Mouse (Mus musculus): ENCODE results near the gene Ankmy1. TPM values are rescaled to one million over a fixed set of nuclear protein-coding genes. Genes with fewer than 3 reads are reported as not detected.

Gene Ankmy1
- polyA plus RNA-seq (2015; fragmentation: Nextera tagmentation; extraction: Ambion mirVana): 0.56 and 0.61 TPM in 2 replicates

- peak; percentile 6; the same call in 1 of the 2 replicates for ATAC-seq (ENCODE audit: low FRiP score, low read depth)
- no peak within 1 kb of the TSS for H3K27ac ChIP-seq (replicated peaks)
- H3K4me1 ChIP-seq (replicated peaks): peaks cover 17% of the 10 kb centered on the region
- H3K9me3 ChIP-seq: no peaks in the 10 kb centered on the region
- 2% methylated on average over 15 of the region's 15 CpGs for WGBS
- H3K9ac ChIP-seq: no peak within 1 kb of the TSS; the same call in 1 of the 2 replicates
- H3K36me3 ChIP-seq: no peaks in the 10 kb centered on the region
- H3K27me3 ChIP-seq: peaks cover 10% of the 10 kb centered on the region; the same call in 1 of the 2 replicates
- peak within 1 kb of the TSS; percentile 49 for H3K4me2 ChIP-seq
- peak within 1 kb of the TSS; percentile 16 for H3K4me3 ChIP-seq
Measured at GRCm38 (mm10) chr1:92902786-92903185, at the start of gene Ankmy1. Ankmy1 (minus strand) TSS chr1:92902906.

DNA sequence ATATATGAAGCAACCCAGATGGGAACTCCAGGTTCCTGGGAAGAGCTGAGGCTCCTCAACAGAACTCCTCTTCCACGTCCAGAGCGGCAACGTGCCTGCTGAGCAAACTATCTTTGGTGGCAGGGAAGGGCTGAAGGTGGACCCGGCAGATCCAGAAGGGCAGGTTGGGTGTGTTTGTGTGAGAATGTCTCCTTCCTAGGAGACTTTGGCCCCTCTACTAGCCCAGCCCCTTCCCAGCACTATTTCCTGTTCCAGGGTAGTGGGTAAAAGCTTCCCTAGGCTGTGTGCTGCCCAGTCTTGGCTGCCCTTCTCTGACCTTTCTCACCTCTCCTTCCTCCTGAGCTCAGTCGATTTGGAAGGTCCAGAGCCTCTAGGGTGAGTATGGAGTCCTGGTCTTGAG is 47.9 kb upstream of the Ankmy1 start, which contains the start of gene Gpr35:
Gene Gpr35 (plus strand): TSS at position 259 of the 400 bp plus-strand sequence.
- Histone ChIP-seq H3K36me3 (peaks cover 29% of the 10 kb centered on the region), H3K9ac (no peak within 1 kb of the TSS), H3K9me3 (no peaks in the 10 kb centered on the region), H3K4me3 (no peak within 1 kb of the TSS), H3K27me3 (no peaks in the 10 kb centered on the region), H3K27ac (replicated peaks) (no peak within 1 kb of the TSS), H3K4me1 (replicated peaks) (no peaks in the 10 kb centered on the region), H3K4me2 (no peak within 1 kb of the TSS)
- no peak for ATAC-seq (ENCODE audit: low FRiP score, low read depth)
- WGBS: 83% methylated on average over 5 of the region's 5 CpGs

- no peak overlapping the region for H3K9ac ChIP-seq
- no peak for ATAC-seq (ENCODE audit: low FRiP score, low read depth)
- WGBS: 69% methylated on average over 6 of the region's 6 CpGs
- H3K27ac ChIP-seq (replicated peaks): no peak overlapping the region
- no peaks in the 10 kb centered on the region for H3K27me3 ChIP-seq
- H3K9me3 ChIP-seq: no peaks in the 10 kb centered on the region
- H3K4me3 ChIP-seq: no peak overlapping the region
- no peaks in the 10 kb centered on the region for H3K4me1 ChIP-seq (replicated peaks)
- peaks cover 40% of the 10 kb centered on the region for H3K36me3 ChIP-seq
- no peak overlapping the region for H3K4me2 ChIP-seq
Measured at GRCm38 (mm10) chr1:92949426-92949825, 46.7 kb upstream of the Ankmy1 start.

DNA sequence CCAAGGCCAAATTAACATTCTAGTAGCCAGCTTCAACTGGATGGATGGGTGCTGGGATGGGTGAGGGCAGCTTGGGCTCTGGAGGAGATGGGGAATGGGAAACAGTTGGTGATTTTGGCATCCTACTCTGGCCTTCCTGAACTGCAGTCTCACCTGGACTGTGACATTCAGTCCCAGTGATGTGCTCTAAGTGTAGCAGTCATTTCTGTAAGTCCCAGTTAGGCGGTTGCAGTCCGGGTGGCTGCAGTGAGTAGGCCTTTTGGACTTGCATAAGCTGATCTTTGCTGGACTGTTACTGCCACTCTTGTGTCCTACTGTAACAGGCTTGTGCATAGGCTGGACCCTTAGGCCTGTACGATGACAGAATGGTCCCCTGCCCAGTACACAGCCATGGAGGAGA is 45.3 kb upstream of the Ankmy1 start:
- Histone ChIP-seq H3K4me2 (no peak overlapping the region), H3K9ac (no peak overlapping the region), H3K4me3 (no peak overlapping the region), H3K36me3 (peaks cover 54% of the 10 kb centered on the region), H3K9me3 (no peaks in the 10 kb centered on the region), H3K27ac (replicated peaks) (no peak overlapping the region), H3K27me3 (no peaks in the 10 kb centered on the region), H3K4me1 (replicated peaks) (no peaks in the 10 kb centered on the region)
- ATAC-seq (ENCODE audit: low FRiP score, low read depth): no peak
- WGBS: 98% methylated on average over 3 of the region's 3 CpGs

DNA sequence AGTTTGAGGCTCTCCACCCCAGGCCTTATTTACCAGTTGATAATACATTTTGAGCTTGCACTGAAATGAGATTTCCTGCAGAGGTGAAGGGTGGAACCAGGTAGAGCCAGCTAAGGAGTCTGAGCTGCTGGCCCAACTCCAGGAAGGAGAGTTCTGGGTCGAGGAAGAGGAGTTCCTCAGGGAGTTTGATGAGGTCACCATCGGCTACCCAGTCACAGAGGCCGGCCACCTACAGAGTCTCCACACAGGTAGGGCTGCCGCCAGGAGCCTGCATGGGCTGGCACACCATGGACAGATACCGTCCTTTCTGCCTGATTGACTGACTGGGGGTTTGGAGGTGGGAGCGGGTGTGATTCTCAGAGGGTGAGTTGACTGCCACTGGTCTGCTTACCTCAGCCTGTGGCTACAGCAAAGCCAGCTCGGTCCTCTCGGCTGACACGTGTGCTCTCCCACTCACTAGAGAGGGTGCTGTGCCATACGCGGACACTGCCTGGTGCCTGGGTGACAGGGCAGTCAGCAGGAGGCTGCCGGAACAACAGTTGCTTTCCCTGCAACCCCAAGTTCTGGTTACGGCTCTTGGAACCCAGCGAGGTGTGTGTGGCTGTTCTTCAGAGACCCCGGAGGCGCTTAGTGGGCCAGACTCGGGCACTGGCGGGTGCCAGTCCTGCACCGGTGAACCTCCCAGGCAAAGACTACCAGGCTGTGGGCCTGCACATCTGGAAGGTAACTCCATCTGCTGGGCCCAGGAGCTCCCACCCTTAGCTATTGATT is 40.7 kb upstream of the Ankmy1 start:
- WGBS: 94% methylated on average over 19 of the region's 19 CpGs
- Histone ChIP-seq H3K27ac (replicated peaks) (no peak overlapping the region), H3K4me2 (no peak overlapping the region), H3K4me3 (no peak overlapping the region), H3K36me3 (peaks cover 89% of the 10 kb centered on the region), H3K27me3 (no peaks in the 10 kb centered on the region), H3K9ac (no peak overlapping the region), H3K9me3 (no peaks in the 10 kb centered on the region), H3K4me1 (replicated peaks) (no peaks in the 10 kb centered on the region)
- no peak for ATAC-seq (ENCODE audit: low FRiP score, low read depth)

DNA sequence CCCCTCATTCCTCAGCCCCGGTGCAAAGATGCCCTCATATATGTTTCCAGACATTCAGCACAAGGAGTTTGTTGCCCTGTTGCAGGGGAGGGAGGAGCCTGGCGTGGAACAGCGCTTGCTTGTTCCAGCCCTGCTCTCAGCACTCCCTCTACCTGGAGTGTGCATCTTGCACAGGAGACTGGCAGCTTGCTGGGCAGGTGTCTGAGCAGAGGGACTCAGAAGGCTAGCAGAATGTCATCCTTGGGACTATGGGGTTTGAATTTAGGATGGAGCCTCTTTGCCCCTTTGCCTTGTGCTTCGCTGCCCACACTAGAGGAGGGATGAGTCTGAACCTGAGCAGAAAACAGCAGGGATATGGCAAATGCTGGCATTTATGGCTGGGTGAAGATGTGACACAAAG is 37.0 kb upstream of the Ankmy1 start:
- Histone ChIP-seq H3K4me2 (no peak overlapping the region), H3K27me3 (no peaks in the 10 kb centered on the region), H3K9ac (no peak overlapping the region), H3K36me3 (peaks cover 60% of the 10 kb centered on the region), H3K27ac (replicated peaks) (no peak overlapping the region), H3K9me3 (no peaks in the 10 kb centered on the region), H3K4me3 (no peak overlapping the region), H3K4me1 (replicated peaks) (peaks cover 26% of the 10 kb centered on the region)
- ATAC-seq (ENCODE audit: low FRiP score, low read depth): no peak
- 95% methylated on average over 4 of the region's 4 CpGs for WGBS

DNA sequence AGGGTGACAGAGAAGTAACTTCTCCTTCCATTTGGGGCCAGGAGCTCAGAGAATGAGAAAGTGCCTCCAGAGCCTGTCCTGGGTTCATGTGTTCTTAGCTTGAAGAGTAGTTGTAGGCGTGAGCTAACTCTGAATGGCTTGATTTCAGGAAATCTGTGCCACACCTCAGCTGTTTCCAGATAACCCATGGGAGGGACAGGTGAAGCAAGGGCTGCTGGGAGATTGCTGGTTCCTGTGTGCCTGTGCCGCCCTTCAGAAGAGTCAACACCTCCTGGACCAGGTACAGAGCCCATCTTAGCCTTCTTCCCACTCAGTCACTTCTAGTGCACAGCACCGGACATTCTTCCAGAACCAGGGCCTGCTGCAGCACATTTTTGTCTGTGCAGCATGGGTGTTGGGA is 35.1 kb upstream of the Ankmy1 start:
- H3K9me3 ChIP-seq: no peaks in the 10 kb centered on the region
- peaks cover 42% of the 10 kb centered on the region for H3K36me3 ChIP-seq
- ATAC-seq (ENCODE audit: low FRiP score, low read depth): no peak
- no peaks in the 10 kb centered on the region for H3K27me3 ChIP-seq
- peaks cover 35% of the 10 kb centered on the region for H3K4me1 ChIP-seq (replicated peaks)
- H3K9ac ChIP-seq: no peak overlapping the region
- 98% methylated on average over 3 of the region's 3 CpGs for WGBS
- no peak overlapping the region for H3K4me3 ChIP-seq
- no peak overlapping the region for H3K4me2 ChIP-seq
- H3K27ac ChIP-seq (replicated peaks): no peak overlapping the region

DNA sequence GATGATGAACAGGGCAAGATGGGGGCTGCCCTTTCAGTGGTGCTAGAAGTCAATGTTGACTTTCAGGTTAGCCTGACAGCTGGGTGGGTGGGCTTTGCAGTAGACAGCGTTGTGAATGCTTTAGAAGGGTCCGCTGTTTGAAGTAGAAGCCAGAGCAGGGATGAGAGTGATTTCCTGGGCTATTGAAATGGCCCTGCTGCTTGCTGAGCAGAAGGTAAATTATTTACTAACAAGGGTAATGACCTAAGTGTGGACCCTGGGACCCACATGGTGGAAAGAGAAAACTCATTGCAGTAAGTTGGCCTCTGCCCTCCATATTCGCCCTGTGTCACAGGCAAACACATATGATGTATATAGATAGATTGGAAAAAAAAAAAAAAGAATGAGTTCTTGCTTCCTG is 33.8 kb upstream of the Ankmy1 start:
- Histone ChIP-seq H3K4me2 (peak overlapping the region; percentile 76), H3K27me3 (no peaks in the 10 kb centered on the region), H3K27ac (replicated peaks) (no peak overlapping the region), H3K4me3 (peak overlapping the region; percentile 61; the same call in 1 of the 2 replicates), H3K9me3 (no peaks in the 10 kb centered on the region), H3K9ac (0 out of 2 replicates have a peak overlapping the region, but pooled peaks have one; percentile 2), H3K4me1 (replicated peaks) (peaks cover 35% of the 10 kb centered on the region), H3K36me3 (peaks cover 31% of the 10 kb centered on the region)
- 61% methylated on average over 3 of the region's 3 CpGs for WGBS
- ATAC-seq (ENCODE audit: low FRiP score, low read depth): no peak

- no peak for ATAC-seq (ENCODE audit: low FRiP score, low read depth)
- H3K27me3 ChIP-seq: no peaks in the 10 kb centered on the region
- H3K27ac ChIP-seq (replicated peaks): no peak overlapping the region
- H3K4me2 ChIP-seq: peak overlapping the region; percentile 76
- H3K4me1 ChIP-seq (replicated peaks): peaks cover 35% of the 10 kb centered on the region
- H3K4me3 ChIP-seq: peak overlapping the region; percentile 61
- H3K9ac ChIP-seq: peak overlapping the region; percentile 68; the same call in 1 of the 2 replicates
- 47% methylated on average over 2 of the region's 2 CpGs for WGBS
- H3K9me3 ChIP-seq: no peaks in the 10 kb centered on the region
- H3K36me3 ChIP-seq: peaks cover 28% of the 10 kb centered on the region
Measured at GRCm38 (mm10) chr1:92935977-92936376, 33.3 kb upstream of the Ankmy1 start.

- Histone ChIP-seq H3K27ac (replicated peaks) (peak overlapping the region; percentile 95), H3K36me3 (peaks cover 23% of the 10 kb centered on the region), H3K9ac (peak overlapping the region; percentile 68), H3K4me1 (replicated peaks) (peaks cover 35% of the 10 kb centered on the region), H3K4me2 (peak overlapping the region; percentile 76), H3K4me3 (peak overlapping the region; percentile 61), H3K9me3 (no peaks in the 10 kb centered on the region), H3K27me3 (no peaks in the 10 kb centered on the region)
- WGBS: 16% methylated on average over 10 of the region's 10 CpGs
- no peak for ATAC-seq (ENCODE audit: low FRiP score, low read depth)
Measured at GRCm38 (mm10) chr1:92935054-92935962, 32.6 kb upstream of the Ankmy1 start.

DNA sequence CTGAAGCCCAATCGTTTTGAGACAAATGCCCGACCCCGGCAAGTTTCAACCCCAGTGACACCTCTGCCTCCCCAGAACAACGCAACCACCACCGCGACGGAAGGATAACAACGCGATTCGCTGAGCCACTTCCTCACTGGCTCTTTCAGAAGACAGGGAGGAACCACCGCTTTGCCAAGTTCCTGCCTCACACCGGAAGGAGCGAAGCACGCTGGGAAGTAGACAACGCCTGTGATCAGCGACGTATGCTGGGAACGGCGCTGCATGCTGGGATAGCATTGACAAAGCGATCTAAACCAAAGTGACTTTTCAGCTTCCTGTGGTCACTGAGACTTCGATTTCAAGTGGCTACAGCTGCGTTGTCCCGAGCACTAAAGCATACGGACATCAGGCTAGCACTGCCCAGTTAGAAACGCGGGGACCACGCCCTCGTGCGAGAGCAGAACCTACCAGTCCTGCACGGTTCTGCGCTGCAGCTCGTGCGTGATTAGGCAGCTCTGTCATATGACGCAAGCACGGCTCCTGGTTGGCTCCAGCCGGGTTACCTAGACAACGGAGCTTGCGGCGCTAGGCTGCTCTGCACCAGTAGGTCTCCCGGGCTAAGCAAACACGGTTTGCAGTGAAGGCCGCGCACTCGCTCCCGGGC is 31.6 kb upstream of the Ankmy1 start, which contains the start of gene Capn10:
Gene Capn10 (plus strand): TSS at position 195 of the 646 bp plus-strand sequence.
- peak within 1 kb of the TSS; percentile 76 for H3K4me2 ChIP-seq
- no peaks in the 10 kb centered on the region for H3K9me3 ChIP-seq
- H3K27me3 ChIP-seq: no peaks in the 10 kb centered on the region
- H3K27ac ChIP-seq (replicated peaks): peak within 1 kb of the TSS; percentile 95
- ATAC-seq (ENCODE audit: low FRiP score, low read depth): peak; percentile 100
- under 1% methylated on average over 45 of the region's 45 CpGs for WGBS
- H3K9ac ChIP-seq: peak within 1 kb of the TSS; percentile 68
- peak within 1 kb of the TSS; percentile 61 for H3K4me3 ChIP-seq
- peaks cover 15% of the 10 kb centered on the region for H3K36me3 ChIP-seq
- H3K4me1 ChIP-seq (replicated peaks): peaks cover 35% of the 10 kb centered on the region
